Mouse (Mus musculus) ovary, postnatal 36 days (tissue): ENCODE measurements around the gene Tcf3.

Experiments used
- DNase-seq: peaks from one replicate; pipeline ENCODE4 v3.0.0; 2022; ENCODE audit warnings: low spot score, mixed read lengths

Gene Tcf3

GRCm38 (mm10) chr10:80385811-80386734 is 47.4 kb downstream of the Tcf3 start:
- peak; percentile 54 for DNase-seq

- no peak for DNase-seq
Observed at GRCm38 (mm10) chr10:80385310-80385709, 48.1 kb downstream of the Tcf3 start.

GRCm38 (mm10) chr10:80384709-80385108 is 48.7 kb downstream of the Tcf3 start:
- DNase-seq: no peak

GRCm38 (mm10) chr10:80384115-80384639 is 49.3 kb downstream of the Tcf3 start:
- DNase-seq: no peak

- no peak for DNase-seq
Observed at GRCm38 (mm10) chr10:80383431-80383830, 50.0 kb downstream of the Tcf3 start.

- DNase-seq: no peak
Observed at GRCm38 (mm10) chr10:80382641-80383365, 50.6 kb downstream of the Tcf3 start.

GRCm38 (mm10) chr10:80377716-80378115 is 55.7 kb downstream of the Tcf3 start:
- no peak for DNase-seq

GRCm38 (mm10) chr10:80376160-80376559 is 57.3 kb downstream of the Tcf3 start:
- peak; percentile 90 for DNase-seq

- peak; percentile 64 for DNase-seq
Observed at GRCm38 (mm10) chr10:80374063-80374462, 59.4 kb downstream of the Tcf3 start.

- no peak for DNase-seq
Observed at GRCm38 (mm10) chr10:80372706-80373105, 60.7 kb downstream of the Tcf3 start.

GRCm38 (mm10) chr10:80371983-80372382 is 61.5 kb downstream of the Tcf3 start:
- no peak for DNase-seq

- peak; percentile 35 for DNase-seq
Observed at GRCm38 (mm10) chr10:80371411-80371966, 62.0 kb downstream of the Tcf3 start.

GRCm38 (mm10) chr10:80369995-80370747 is 63.3 kb downstream of the Tcf3 start:
- DNase-seq: no peak

- DNase-seq: no peak
Observed at GRCm38 (mm10) chr10:80368392-80368791, 65.1 kb downstream of the Tcf3 start.

GRCm38 (mm10) chr10:80367954-80368353 is 65.5 kb downstream of the Tcf3 start:
- no peak for DNase-seq

- DNase-seq: no peak
Observed at GRCm38 (mm10) chr10:80365736-80366135, 67.7 kb downstream of the Tcf3 start.

- DNase-seq: no peak
Observed at GRCm38 (mm10) chr10:80363734-80364133, 69.7 kb downstream of the Tcf3 start.
